Mouse (Mus musculus): ENCODE results near the gene Ebf1.

The Ebf1 gene

GRCm38 (mm10) chr11:45012081-45012480 is 395.0 kb downstream of the Ebf1 start:
- DNase-seq (ENCODE audit: low spot score in 2 of 2): no peak

- DNase-seq (ENCODE audit: low spot score in 2 of 2): no peak
Observed at GRCm38 (mm10) chr11:45017493-45017892, 400.4 kb downstream of the Ebf1 start.

DNA sequence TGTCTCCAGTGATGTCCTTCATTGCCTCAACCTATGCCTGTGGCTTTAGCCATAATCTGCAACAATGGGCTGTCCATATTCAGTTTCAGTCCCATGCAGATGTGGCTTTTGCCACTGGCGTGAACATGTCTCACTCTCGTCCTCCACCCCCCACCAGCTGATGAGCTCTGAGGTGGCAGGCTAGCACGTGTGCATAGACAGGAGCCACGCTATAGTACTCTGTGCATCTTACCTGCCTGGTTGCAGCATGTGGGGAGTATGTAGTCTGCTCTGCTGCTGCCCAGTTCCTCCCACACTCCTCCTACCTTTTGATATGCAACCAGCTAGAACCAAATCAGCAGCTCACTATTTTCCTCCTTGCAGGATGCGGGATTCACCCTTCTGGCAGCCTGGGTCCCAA is 408.9 kb downstream of the Ebf1 start:
- DNase-seq (ENCODE audit: low spot score in 2 of 2): no peak

- DNase-seq (ENCODE audit: low spot score in 2 of 2): no peak
Observed at GRCm38 (mm10) chr11:45026674-45027073, 409.6 kb downstream of the Ebf1 start.

DNA sequence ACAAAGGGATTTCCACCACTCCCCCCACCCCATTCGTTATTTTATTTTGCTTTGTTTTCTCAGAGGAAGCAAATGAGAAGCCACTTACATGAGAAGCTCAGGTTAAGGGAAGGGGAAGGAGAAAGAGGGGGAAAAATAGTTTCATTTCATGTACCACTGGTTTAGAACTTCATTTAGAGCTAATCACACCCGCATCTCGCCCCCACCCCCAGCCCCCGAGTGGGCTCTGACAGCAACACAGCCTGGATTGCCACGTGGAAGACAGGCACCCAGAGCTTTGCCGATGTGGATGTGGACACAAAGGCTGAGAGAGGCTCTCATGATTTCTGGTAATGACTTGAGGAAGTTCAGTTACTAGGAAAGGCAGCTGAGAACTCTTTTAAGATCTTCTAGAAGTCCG is 410.0 kb downstream of the Ebf1 start:
- no peak for DNase-seq (ENCODE audit: low spot score in 2 of 2)

GRCm38 (mm10) chr11:45055744-45056610 is 438.9 kb downstream of the Ebf1 start:
- no peak for DNase-seq (ENCODE audit: low spot score in 2 of 2)

Measured in natural killer cell, adult 2 months (primary cell).